Mouse (Mus musculus) brain, adult 2 months (tissue): Measurements from ENCODE around the gene Cadm2.

ENCODE experiments used
- DNase-seq: peaks from one replicate; pipeline ENCODE4 v3.0.0; 2011; ENCODE audit warnings: low read depth, low spot score

The Cadm2 gene

DNA sequence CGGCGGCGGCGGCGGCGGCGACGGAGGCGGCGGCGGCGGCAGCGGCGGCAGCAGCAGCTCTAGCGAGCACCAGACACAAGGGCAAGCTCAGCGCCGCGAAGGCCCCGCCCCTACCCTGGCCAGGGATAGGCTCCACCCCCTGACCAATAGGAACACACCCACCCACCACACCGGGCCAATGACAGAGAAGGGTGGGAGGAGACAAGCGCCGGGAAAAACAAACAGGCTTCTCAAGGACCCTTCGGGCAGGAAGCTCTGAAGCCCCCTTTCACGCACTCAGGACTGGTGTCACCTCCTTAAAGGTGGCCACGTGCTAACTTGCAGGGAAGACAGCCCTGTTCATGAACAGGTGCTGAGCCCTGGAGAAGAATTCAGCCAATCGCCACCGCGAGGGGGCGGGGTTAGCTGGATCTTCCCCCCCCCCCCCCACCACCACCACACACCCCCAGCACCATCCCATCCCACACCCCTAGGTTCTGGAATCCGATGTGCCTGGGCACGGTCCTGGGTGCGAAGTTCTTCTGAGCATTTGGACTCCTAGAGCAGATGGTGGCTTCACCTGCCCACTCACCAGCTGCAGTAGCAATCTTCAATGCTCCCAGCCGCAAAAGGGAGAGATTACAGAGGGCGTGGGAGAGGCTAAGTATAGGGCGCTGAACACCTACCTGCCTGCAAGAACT lies at the start of gene Cadm2:
Cadm2 (minus strand) TSS at position 83 of the 680 bp plus-strand sequence.
- peak; percentile 99 for DNase-seq

- DNase-seq, result no peak
Measured at GRCm38 (mm10) chr16:67646930-67647329, 26.2 kb upstream of the Cadm2 start.

- peak; percentile 45 for DNase-seq
Measured at GRCm38 (mm10) chr16:67643651-67644050, 22.9 kb upstream of the Cadm2 start.

DNA sequence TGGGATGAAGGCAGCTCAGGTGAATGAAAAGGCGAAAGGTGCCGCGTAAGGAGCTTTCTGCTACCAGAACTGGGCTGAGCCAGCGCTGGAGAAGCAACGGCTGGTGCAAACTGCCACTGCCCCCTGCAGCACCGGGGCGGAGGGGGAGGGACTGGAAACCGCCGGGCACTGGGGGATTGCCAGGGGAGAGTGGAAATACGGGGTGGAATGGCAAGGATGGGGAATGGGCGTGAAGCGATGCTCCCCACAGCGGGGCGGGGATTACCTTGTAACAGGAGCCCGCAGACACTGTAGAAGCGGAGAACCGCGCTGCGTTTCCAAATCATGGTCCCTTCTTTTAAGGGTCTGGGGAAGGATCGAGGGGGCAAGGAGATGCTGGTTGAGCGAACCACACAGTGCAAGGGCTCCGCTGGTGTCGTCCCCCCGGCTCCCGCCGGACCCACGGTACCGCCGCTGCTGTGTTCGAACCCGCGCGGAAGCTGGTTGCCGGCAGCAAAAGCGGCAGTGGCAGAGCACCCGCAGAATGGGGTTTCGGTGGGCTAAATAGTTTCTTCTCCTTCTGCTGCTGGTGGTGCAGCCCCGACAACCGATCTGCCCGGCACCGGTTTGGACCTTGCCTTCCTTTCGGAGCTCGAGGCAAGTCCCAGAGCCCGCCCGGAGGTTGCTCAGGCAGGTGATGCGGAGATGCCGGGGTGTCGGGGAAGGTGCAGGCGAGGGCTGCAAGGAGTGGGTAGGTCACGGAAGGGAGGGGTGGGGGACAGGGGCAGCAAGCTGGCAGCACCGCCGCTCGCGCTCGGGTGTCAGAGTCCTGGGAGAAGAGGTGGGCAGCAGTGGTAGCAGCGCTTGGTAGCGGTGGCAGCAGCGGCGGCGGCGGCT lies 564 bp downstream of the Cadm2 start:
- peak; percentile 94 for DNase-seq

- DNase-seq, result peak; percentile 71
Measured at GRCm38 (mm10) chr16:67619416-67619815, 1.3 kb downstream of the Cadm2 start.

GRCm38 (mm10) chr16:67618817-67619216 lies 1.9 kb downstream of the Cadm2 start:
- DNase-seq, result peak; percentile 78

GRCm38 (mm10) chr16:67617811-67618210 lies 2.9 kb downstream of the Cadm2 start:
- DNase-seq, result peak; percentile 96

GRCm38 (mm10) chr16:67617256-67617655 lies 3.5 kb downstream of the Cadm2 start:
- DNase-seq, result peak; percentile 67

DNA sequence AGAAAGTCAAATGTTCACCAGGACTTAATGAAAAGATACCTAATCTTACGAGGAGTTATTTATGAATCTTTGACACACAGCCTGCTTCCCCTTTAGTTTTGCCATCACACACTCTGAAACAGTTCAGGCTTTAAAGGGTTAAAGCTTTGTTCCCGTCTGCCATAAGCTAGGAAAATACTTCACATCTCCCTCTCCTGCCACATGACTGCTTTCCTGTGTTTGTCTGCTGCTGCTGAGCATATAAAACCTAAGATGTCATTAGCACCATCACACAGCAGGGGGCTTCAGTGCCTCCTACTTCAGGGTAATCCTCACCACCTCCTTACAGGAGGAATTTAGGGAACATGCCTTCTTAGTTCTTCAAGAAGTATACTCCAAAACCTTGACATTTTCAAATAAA lies 6.8 kb downstream of the Cadm2 start:
- DNase-seq, result peak; percentile 80

- DNase-seq, result peak; percentile 95
Measured at GRCm38 (mm10) chr16:67610904-67611681, 9.6 kb downstream of the Cadm2 start.

DNA sequence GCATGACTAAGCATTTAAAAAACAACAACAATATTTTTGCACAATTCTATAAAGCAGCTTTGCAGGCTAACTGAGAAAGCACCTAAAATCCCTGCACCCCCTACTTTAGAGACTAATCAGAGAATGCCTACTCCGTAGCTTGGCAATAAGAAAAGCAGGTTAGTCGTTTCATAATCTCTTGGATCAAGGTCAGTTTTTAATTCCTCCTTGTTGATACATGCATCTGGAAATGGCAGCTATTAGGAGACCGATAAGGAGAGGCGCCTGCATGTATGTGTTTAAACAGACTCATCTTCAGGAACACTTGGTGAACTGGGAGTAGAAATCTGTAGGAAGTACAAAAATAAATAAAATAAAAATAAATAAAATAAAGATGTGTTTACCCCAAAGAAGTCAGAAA lies 11.6 kb downstream of the Cadm2 start:
- peak; percentile 67 for DNase-seq

GRCm38 (mm10) chr16:67608499-67608898 lies 12.2 kb downstream of the Cadm2 start:
- no peak for DNase-seq

DNA sequence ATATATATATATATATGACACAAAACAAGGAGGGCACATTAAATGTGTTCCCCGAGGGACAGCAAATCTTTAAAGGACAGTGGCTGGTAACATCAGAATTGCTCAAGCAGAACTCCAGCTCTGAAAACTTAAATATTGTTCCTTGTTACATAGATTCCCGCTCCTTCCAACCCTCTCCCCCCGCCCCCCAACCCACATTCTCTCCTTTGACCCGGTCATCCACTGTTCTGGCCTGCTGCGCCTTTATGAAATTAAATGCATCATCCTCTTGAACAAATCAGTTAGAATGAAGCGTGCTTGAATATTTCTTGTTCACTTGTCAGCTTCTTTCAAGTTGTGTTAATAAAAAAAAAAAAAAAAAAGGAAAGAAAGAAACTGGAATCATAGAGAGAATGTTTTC lies 15.0 kb downstream of the Cadm2 start:
- DNase-seq, result no peak

DNA sequence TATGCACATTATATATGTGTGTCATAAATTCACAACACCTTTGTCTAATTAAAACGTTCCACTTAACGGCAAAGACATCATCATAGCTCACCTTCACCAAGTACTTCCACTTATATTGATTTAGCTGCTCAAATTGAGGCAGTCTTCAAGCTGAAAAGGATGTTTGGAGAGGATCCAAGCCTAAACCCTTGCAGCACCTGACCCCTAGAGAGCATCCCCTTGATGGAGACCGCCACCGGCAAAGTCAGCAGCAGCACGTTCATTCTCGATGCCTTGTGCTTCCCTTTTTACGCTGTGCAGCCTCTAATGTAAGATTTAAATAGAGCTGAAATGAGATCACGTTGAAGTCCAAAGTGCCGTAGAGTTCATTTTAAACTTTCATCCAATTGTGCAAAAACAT lies 20.7 kb downstream of the Cadm2 start:
- no peak for DNase-seq

GRCm38 (mm10) chr16:67598841-67599240 lies 21.9 kb downstream of the Cadm2 start:
- peak; percentile 80 for DNase-seq

DNA sequence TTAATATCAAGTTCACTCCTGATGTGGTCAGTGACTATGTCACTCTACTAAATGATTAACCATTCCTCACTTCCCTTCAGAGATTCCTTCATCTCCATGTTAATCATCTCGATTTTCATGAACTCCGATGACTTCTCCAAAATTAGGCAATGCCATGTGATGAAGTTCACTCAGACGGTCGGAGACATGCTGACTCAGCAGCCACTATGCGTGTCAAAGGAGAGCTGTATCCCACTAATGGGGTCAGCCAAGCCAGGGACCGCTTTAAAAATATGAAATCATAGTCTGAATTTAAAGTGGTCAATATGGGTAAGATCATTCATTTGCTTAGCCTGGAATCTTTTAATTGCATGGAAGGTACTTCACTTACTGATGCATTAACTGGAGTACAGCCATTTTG lies 29.7 kb downstream of the Cadm2 start:
- no peak for DNase-seq

DNA sequence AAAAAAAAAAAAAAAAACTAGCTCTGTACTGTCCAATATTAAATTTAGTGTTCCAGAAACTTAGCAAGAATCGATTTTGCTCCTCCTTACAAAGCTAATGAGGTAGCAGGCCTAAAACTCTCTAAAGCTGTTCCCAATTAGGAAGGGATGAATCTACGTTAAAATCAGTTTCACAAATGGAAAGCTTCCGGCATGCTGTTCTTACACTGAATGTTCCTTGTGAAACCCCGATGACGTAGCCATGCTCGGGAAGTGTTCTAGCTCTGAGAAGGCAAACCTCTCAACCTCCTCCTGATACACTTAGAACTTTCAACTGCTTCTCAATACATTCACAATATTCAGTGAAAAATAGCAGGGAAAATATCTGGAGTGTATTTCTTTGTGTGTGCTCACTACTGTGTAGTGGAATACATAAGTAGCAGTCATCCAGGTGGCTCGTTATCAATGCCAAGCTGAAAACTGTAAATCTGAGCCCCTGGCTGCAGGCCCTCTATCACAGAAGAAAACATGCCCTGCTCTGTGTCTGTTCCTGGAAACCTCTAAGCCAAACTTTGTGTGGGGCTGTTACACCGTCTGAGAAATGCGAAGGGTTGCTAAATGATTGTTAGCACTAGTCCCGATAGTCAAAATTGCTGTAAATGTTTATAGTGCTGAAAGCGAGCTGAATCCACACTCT lies 41.7 kb downstream of the Cadm2 start:
- peak; percentile 73 for DNase-seq

GRCm38 (mm10) chr16:67575557-67575956 lies 45.2 kb downstream of the Cadm2 start:
- DNase-seq, result peak; percentile 48

DNA sequence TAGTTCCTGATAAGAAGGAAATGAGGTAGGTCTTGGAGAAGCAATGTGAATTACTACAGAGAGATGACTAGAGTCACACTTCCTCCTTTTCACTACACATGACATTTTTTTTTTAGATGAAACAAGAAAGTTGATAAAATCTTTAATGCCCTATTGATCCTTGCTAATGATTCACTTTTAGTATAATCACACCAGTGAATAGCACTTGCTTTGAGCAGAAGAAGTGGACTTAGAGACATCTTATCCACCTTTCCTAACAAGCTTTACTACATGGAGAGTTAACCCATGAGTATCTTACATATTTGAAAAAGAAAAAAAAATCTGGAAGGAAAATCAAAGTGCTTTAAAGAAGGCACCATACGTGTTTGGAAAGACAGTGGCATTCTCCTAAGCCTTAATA lies 93.7 kb downstream of the Cadm2 start:
- no peak for DNase-seq

GRCm38 (mm10) chr16:67524878-67525277 lies 95.8 kb downstream of the Cadm2 start:
- peak; percentile 59 for DNase-seq

GRCm38 (mm10) chr16:67518311-67518710 lies 102.4 kb downstream of the Cadm2 start:
- DNase-seq, result peak; percentile 52
